Mouse (Mus musculus): ENCODE measurements around the gene Klra10.
"Not testable (repeated sequence)": the region's sequence is repeated elsewhere in the genome, so short reads cannot be mapped to it uniquely, and the experiment has no call there.

The Klra10 gene

DNA sequence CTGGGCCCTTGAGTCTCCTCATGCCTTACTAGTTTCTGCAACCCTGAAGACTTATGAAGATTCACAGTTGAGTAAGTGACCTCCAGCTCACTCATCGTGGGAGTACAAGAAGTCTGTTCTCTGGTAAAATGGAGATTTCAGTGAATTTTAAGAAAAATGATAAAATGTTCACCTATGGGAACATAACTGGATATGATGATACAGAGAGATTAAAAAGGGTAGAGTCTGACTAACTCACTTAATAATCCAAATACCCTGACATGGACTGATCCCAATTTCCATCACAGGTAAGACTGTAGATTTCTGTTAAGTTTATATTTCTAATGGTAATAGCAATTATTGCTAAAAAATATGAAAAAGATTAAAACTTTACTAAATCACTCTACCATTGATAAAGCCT lies at the start of gene Klra10:
Klra10 (minus strand) TSS at position 101 of the 400 bp plus-strand sequence.
- not testable (repeated sequence) for DNase-seq

DNA sequence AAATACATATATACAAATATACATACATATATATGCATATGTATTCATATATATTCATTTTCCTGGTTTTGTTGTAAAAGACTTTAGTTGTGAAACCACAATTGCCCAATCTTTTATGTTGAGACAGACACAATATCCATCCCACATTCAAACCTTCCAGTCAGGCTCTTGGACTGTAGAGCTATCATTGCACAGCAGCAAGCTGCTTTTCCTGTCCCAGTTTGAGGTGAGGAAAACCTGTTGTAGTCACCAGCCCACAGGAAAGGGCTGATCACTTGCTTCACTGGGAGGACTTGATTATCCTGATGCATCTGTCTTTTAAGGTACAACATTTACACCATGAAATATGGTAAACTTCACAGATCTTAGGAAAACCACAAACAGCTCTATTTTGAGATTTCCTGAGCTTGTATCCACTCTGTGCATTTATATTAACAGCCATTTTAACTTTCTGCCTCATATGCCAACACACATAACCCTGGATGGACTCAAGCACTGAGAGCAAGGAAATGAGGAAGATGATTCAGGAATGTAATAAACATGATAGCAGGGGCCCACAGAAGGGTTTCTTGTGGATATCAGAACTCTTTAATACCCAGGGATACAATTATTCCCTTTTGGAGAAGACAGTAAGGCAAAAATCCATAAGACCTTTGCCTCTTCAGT lies 6.4 kb upstream of the Klra10 start:
- DNase-seq, result no peak

DNA sequence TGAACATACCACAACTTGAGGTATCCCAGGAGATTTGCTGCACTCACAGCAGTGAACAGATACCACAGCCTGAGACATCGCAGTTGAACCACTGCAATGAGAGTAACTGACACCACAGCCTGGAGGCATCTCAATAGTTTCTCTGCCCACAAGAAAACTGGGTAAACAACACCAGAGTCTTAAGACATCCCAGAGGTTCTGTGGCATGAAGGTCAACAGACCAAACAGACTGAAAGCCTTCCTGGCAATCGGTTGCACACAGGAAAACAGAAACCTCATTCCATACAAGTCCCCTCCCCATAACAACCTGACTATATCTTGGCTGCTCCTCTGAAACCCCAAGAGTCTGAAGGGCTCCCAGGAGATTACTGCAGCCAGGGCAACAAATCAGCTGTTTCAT lies 26.4 kb downstream of the Klra10 start:
- DNase-seq, result no peak

DNA sequence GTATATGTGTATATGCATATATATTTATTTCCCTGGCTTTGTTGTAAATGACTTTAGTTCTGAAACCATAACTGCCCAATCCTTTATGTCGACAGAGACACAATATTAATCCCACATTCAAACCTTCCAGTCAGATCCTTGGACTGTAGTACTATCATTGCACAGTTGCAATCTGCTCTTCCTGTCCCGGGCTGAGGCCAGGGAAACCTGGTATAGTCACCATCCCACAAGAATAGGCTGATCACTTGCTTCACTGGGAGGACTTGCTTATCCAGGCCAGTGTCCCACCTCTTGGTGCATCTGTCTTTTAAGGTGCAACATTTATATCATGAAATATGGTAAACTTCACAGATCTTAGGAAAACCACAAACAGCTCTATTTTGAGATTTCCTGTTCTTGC lies 44.2 kb downstream of the Klra10 start:
- no peak for DNase-seq

DNA sequence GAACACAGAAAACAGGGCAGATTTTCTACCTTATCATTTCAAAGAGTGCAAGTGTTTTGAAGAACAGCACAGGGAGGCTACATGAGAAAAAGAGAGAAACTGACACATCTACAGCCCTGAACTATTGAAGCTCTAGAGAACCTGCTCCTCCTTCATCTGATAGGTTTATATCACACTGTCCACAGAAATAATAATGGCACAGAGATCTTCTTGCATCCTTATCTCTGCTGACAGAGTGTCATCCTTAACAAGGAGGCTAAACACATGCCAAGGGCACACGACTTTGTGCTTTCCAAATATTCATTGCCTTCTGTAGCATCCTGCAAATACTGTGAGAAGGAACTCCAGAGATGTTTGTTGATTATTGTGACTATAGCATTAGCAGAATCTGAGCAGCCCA lies 45.1 kb downstream of the Klra10 start:
- no peak for DNase-seq

DNA sequence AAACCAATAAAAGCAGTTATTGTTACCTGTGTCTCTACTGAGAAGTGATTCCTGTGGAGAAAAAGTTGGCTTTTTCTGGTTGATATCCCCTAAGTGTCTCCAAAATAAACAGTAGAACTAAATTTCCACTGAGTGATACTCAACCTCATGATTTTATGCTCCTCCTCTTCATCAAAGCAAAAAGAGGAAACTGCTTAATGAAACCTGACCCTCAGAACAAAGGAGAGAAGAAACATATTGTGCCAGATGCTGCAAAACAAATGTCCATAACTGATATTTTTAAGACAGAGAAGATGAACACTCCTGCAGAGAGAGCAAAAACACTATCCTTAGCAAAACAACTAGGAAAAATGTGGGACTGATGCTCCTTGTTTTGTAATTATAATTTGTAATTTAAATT lies 48.5 kb downstream of the Klra10 start, which contains the start of gene Klra7:
Klra7 (minus strand) TSS at position 101 of the 400 bp plus-strand sequence.
- DNase-seq, result no peak

Measured in lung, postnatal 4 days (tissue).